Mouse (Mus musculus) stomach, embryonic 14.5 days (tissue): Measurements from ENCODE around the gene Mmp24. TPM values are rescaled to one million over a fixed set of nuclear protein-coding genes. Genes with fewer than 3 reads are reported as not detected.

Source experiments
- ATAC-seq: fragments of 200-750 bp; cut with Nextera tagmentation; 2 replicates; pipeline ENCODE4 v1.8.0; 2017; ENCODE audit warnings: low read depth, moderate TSS enrichment; ENCODE audit not compliant: insufficient number of reproducible peaks, insufficient read depth, low FRiP score
- H3K27ac ChIP-seq: fragments of 300-500 bp; sonication (generic); 2 replicates; pipeline ENCODE4 v1.5.1; 2014; ENCODE audit warnings: mild to moderate bottlenecking, low read length, moderate library complexity, mixed read lengths
- H3K27me3 ChIP-seq: fragments of 300-500 bp; sonication (generic); 2 replicates; pipeline ENCODE4 v1.6.1; 2014; ENCODE audit warnings: low read length, control low read depth, mixed read lengths; ENCODE audit not compliant: control insufficient read depth, insufficient read depth
- H3K36me3 ChIP-seq: fragments of 300-500 bp; sonication (generic); 2 replicates; pipeline ENCODE4 v1.6.1; 2014; ENCODE audit warnings: mild to moderate bottlenecking, control low read depth, low read length, moderate library complexity, mixed read lengths; ENCODE audit not compliant: control insufficient read depth, insufficient read depth
- H3K4me1 ChIP-seq: fragments of 300-500 bp; sonication (generic); 2 replicates; pipeline ENCODE4 v1.6.1; 2014; ENCODE audit warnings: low read length, control low read depth, mixed read lengths; ENCODE audit not compliant: control insufficient read depth, insufficient read depth
- H3K4me2 ChIP-seq: fragments of 300-500 bp; sonication (generic); replicated peaks from 2 replicates; pipeline ENCODE4 v1.6.1; 2014; ENCODE audit warnings: low read depth, low read length, control low read depth
- H3K4me3 ChIP-seq: fragments of 300-500 bp; sonication (generic); 2 replicates; pipeline ENCODE4 v1.5.1; 2014; ENCODE audit warnings: low read depth, low read length, control low read depth
- H3K9ac ChIP-seq: fragments of 300-500 bp; sonication (generic); replicated peaks from 2 replicates; pipeline ENCODE4 v1.6.1; 2014; ENCODE audit warnings: low read depth, mild to moderate bottlenecking, control low read depth, low read length, moderate library complexity, mixed read lengths
- H3K9me3 ChIP-seq: fragments of 300-500 bp; sonication (generic); 2 replicates; pipeline ENCODE4 v1.6.1; 2016; ENCODE audit warnings: low read depth, low read length, control low read depth; ENCODE audit not compliant: control insufficient read depth
- WGBS: fragments of 180-500 bp; shearing (Covaris S2); extraction: QIAGEN DNeasy Blood & Tissue Kit; methylation state at CpG from one replicate; pipeline ENCODE4 v1.1.7; 2014; 5-methylcytosine and 5-hydroxymethylcytosine counted together
- polyA plus RNA-seq: library from polyadenylated mRNA; unstranded; fragments of >200 nt; fragmentation: Nextera tagmentation; extraction: Ambion mirVana; gene quantifications from 2 replicates; pipeline ENCODE4 v1.2.1, GENCODE M21; 2014

The Mmp24 gene
- polyA plus RNA-seq, 1 experiment from 2014 or later: 0.51 TPM

- 62% methylated on average over 4 of the region's 4 CpGs for WGBS
- Histone ChIP-seq H3K27ac (no peak overlapping the region), H3K4me3 (no peak overlapping the region), H3K4me1 (no peaks in the 10 kb centered on the region), H3K4me2 (no peak overlapping the region), H3K27me3 (no peaks in the 10 kb centered on the region), H3K9ac (no peak overlapping the region), H3K9me3 (no peaks in the 10 kb centered on the region), H3K36me3 (no peaks in the 10 kb centered on the region)
- ATAC-seq: no peak
Observed at GRCm38 (mm10) chr2:155812637-155813036, 37.5 kb downstream of the Mmp24 start.

- Histone ChIP-seq H3K4me3 (no peak overlapping the region), H3K27me3 (no peaks in the 10 kb centered on the region), H3K4me2 (no peak overlapping the region), H3K4me1 (peaks cover 7% of the 10 kb centered on the region), H3K9me3 (no peaks in the 10 kb centered on the region), H3K9ac (no peak overlapping the region), H3K36me3 (peaks cover under 1% of the 10 kb centered on the region; the same call in 1 of the 2 replicates), H3K27ac (no peak overlapping the region)
- 32% methylated on average over 5 of the region's 5 CpGs for WGBS
- no peak for ATAC-seq
Observed at GRCm38 (mm10) chr2:155814829-155815228, 39.7 kb downstream of the Mmp24 start.

- no peak overlapping the region for H3K27ac ChIP-seq
- H3K4me1 ChIP-seq: peaks cover 7% of the 10 kb centered on the region
- no peak for ATAC-seq
- no peak overlapping the region for H3K4me3 ChIP-seq
- no peaks in the 10 kb centered on the region for H3K9me3 ChIP-seq
- H3K36me3 ChIP-seq: peaks cover 14% of the 10 kb centered on the region; the same call in 1 of the 2 replicates
- 95% methylated on average over 1 of the region's 1 CpGs for WGBS
- no peak overlapping the region for H3K4me2 ChIP-seq
- H3K27me3 ChIP-seq: no peaks in the 10 kb centered on the region
- no peak overlapping the region for H3K9ac ChIP-seq
Observed at GRCm38 (mm10) chr2:155816179-155816578, 41.0 kb downstream of the Mmp24 start.

- peak overlapping the region; percentile 74; the same call in 1 of the 2 replicates for H3K9ac ChIP-seq
Observed at GRCm38 (mm10) chr2:155817301-155818245, 42.4 kb downstream of the Mmp24 start.

GRCm38 (mm10) chr2:155818596-155819391 lies 43.7 kb downstream of the Mmp24 start:
- Histone ChIP-seq H3K4me2 (peak overlapping the region; percentile 87), H3K36me3 (peaks cover 37% of the 10 kb centered on the region), H3K9me3 (no peaks in the 10 kb centered on the region), H3K9ac (peak overlapping the region; percentile 74), H3K4me3 (peak overlapping the region; percentile 67), H3K4me1 (peaks cover 7% of the 10 kb centered on the region), H3K27me3 (no peaks in the 10 kb centered on the region), H3K27ac (peak overlapping the region; percentile 68)
- 3% methylated on average over 37 of the region's 37 CpGs for WGBS
- peak; percentile 96 for ATAC-seq

More at GRCm38 (mm10) chr2:155817301-155818245, 42.4 kb downstream of the Mmp24 start:
- ATAC-seq: no peak
- Histone ChIP-seq H3K36me3 (peaks cover 25% of the 10 kb centered on the region), H3K27me3 (no peaks in the 10 kb centered on the region), H3K4me1 (peaks cover 7% of the 10 kb centered on the region), H3K9me3 (no peaks in the 10 kb centered on the region), H3K27ac (no peak overlapping the region), H3K4me2 (peak overlapping the region; percentile 87; the same call in 1 of the 2 replicates), H3K4me3 (peak overlapping the region; percentile 67; the same call in 1 of the 2 replicates)
- 82% methylated on average over 10 of the region's 10 CpGs for WGBS

- H3K4me3 ChIP-seq: peak within 1 kb of the TSS; percentile 67
- H3K27ac ChIP-seq: peak within 1 kb of the TSS; percentile 68
Observed at GRCm38 (mm10) chr2:155819392-155819448, 44.1 kb downstream of the Mmp24 start, which contains the start of gene BC029722. Gene BC029722 (minus strand): TSS chr2:155819426.

GRCm38 (mm10) chr2:155819449-155820251 lies 44.5 kb downstream of the Mmp24 start:
- peak overlapping the region; percentile 68 for H3K27ac ChIP-seq
- peaks cover 41% of the 10 kb centered on the region for H3K36me3 ChIP-seq
- H3K27me3 ChIP-seq: no peaks in the 10 kb centered on the region
- no peaks in the 10 kb centered on the region for H3K9me3 ChIP-seq
- peak overlapping the region; percentile 67 for H3K4me3 ChIP-seq
- peak overlapping the region; percentile 87; the same call in 1 of the 2 replicates for H3K4me2 ChIP-seq
- ATAC-seq: peak; percentile 24
- H3K9ac ChIP-seq: no peak overlapping the region; the same call in 1 of the 2 replicates
- WGBS: 60% methylated on average over 6 of the region's 6 CpGs
- H3K4me1 ChIP-seq: peaks cover 7% of the 10 kb centered on the region

More at GRCm38 (mm10) chr2:155819392-155819448, 44.1 kb downstream of the Mmp24 start, which contains the start of gene BC029722:
- Histone ChIP-seq H3K4me1 (peaks cover 7% of the 10 kb centered on the region), H3K27me3 (no peaks in the 10 kb centered on the region), H3K9ac (peak within 1 kb of the TSS; percentile 74), H3K4me2 (peak within 1 kb of the TSS; percentile 87), H3K36me3 (peaks cover 41% of the 10 kb centered on the region), H3K9me3 (no peaks in the 10 kb centered on the region)
- ATAC-seq: no peak

- Histone ChIP-seq H3K27me3 (no peaks in the 10 kb centered on the region), H3K4me3 (no peak overlapping the region), H3K27ac (no peak overlapping the region), H3K4me1 (peaks cover 14% of the 10 kb centered on the region), H3K36me3 (peaks cover 41% of the 10 kb centered on the region), H3K9me3 (no peaks in the 10 kb centered on the region), H3K9ac (no peak overlapping the region), H3K4me2 (no peak overlapping the region)
- 91% methylated on average over 5 of the region's 5 CpGs for WGBS
- ATAC-seq: no peak
Observed at GRCm38 (mm10) chr2:155820779-155821178, 45.6 kb downstream of the Mmp24 start.
